Mouse (Mus musculus): ENCODE results near the gene Ier5l. TPM values are rescaled to one million over a fixed set of nuclear protein-coding genes. Genes with fewer than 3 reads are reported as not detected.
A peak's percentile ranks its signal among the peaks of the same experiment; 100 is the strongest.

The Ier5l gene
- 10 to 100 TPM; 11.6 to 12.5 (median 12.4) TPM for total RNA-seq (2022)

DNA sequence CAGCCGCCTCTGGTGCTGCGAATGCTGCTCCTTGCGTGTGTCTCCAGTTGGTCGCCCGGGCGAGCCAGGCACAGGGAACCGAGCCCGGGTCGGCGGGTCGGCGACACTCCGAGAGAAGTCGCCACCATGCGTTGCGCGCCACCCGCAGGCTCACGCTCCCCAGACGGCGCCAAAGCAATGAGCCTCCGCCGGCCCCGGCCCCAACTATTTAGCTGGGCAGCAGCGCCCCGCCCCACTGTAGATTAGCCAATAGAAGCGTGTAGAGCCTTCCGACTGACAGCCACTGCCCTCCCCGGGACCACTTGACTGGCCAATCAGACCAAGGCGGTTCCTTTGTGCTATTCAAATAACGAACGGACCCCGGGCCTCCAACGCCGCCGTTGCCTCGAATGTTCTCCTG lies at the start of gene Ier5l:
Gene Ier5l (minus strand): TSS at position 181 of the 400 bp plus-strand sequence.
- peak; percentile 90 to 95 for DNase-seq (ENCODE audit: low spot score in 2 of 2)

GRCm38 (mm10) chr2:30523727-30524126 lies 49.7 kb upstream of the Ier5l start:
- DNase-seq (ENCODE audit: low spot score in 2 of 2), result no peak

DNA sequence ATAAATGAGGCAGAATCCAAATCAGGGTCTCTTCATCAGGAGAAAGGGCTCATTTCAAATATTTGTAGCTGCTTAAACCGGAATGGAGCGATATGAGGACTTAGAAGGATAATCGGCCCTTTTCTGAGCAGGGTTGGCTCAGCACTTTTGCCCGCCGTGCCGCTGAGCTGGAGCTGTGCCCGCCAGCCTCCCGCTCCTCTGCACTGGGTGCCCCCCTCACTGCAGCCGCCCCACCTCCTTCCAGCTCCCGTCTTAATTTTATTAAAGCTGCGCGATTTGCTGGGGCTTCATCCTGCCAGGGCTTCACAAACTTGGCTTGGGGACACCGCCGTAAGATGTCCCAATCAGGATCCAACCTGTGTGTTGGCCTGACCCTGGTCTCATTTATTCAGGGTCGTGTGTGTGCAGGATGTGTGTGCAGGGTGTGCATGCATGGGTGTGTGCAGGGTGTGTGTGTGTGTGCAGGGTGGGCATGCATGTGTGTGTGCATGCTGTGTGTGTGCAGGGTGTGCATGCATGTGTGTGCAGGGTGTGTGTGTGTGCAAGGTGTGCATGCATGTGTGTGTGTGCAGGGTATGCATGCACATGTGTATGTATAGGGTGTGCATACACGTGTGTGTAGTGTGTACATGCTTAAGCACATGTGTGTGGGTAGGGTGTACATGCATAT lies 36.8 kb upstream of the Ier5l start:
- no peak for DNase-seq (ENCODE audit: low spot score in 2 of 2)

GRCm38 (mm10) chr2:30507138-30507727 lies 33.2 kb upstream of the Ier5l start:
- no peak for DNase-seq (ENCODE audit: low spot score in 2 of 2)

DNA sequence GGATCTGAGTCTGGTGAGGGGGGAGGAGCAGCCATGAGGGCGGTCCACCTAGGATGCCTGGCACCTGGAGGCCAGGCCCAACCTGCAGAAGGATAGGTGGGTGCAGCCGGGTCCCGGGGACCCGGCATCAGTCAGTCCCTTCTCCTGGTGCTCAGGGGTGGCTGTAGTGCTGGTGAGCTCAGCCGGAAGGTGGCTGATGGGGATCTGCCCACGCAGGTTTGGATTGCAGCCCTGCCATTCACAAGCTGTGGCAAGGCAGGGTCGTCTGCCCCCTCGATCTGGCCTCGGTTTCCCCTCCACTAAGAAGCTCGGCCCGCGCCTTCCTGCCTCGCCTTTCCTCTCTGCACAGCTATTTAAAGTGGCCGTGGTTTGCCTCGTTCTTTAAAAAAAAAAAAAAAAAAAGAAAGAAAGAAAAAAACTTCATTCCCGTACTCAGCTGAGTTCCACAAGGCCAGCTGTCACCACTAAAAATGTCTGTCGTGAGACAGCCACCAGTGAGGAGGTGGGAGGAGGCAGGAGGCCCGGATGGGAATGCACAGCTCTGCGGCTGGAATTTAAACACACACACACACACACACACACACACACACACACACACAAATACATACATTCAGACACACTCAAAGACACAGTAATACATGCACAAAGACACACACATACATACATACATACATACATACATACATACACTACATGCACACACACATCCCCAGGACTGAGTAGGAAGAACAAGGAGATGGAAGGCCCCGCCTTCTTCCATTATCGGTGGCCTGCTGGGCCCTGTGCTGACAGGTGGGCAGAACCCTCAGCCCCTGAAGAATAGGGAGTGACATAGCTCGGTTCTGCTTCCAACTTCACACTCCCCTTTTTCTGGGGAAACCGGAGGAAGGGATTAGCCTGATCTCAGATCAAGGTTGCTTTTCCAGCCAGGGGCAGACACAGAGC lies 29.9 kb upstream of the Ier5l start:
- peak; percentile 66 to 70 for DNase-seq (ENCODE audit: low spot score in 2 of 2)

GRCm38 (mm10) chr2:30501701-30502100 lies 27.7 kb upstream of the Ier5l start:
- no peak for DNase-seq (ENCODE audit: low spot score in 2 of 2)

DNA sequence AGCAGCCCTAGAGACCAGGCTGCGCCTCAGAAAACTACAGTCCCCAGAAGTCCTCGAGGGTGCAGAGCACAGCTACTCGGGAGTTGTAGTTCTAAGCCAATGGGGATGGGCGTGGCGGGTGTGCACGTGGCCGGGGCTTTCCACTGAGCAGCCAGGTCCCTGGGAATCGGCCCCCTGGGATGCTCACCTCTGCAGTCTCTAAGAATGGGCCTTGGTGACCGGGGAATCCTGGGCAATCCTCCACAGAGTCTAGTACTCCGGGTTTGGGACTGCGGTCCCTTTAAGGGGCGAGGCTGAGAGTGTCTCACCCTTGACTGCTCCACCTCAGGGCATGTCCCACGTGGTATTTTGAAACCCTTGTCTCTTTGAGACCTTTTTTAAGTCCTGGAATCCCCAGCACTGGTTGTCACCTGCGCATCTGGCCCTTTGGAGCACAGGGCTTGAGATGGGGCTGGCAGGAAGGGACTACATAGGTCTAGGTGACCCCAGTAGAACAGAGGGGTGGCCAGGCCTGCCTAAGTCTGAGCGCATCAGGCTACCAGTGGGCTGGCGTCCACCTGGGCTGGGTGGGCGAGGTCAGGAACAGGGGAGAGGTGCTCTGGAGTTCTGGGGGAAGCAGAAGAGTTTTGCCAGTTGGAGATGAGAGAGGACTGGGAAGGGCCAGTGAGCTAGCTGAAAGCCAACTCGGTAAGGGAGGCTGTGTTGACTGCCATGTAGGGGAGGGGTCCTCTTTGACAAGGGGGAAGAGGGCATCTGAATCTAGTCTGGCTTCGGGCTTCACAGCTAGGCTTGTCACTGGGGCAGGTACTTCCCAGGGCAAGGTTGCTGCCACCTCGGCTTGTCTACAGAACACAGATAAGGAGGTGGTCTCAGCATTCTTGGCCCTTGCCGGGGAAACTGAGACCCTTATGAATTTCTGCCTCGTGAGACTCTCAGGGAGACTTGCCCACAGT lies 22.2 kb upstream of the Ier5l start:
- DNase-seq (ENCODE audit: low spot score in 2 of 2), result peak; percentile 56 to 62

GRCm38 (mm10) chr2:30495000-30495908 lies 21.2 kb upstream of the Ier5l start:
- DNase-seq (ENCODE audit: low spot score in 2 of 2), result no peak

DNA sequence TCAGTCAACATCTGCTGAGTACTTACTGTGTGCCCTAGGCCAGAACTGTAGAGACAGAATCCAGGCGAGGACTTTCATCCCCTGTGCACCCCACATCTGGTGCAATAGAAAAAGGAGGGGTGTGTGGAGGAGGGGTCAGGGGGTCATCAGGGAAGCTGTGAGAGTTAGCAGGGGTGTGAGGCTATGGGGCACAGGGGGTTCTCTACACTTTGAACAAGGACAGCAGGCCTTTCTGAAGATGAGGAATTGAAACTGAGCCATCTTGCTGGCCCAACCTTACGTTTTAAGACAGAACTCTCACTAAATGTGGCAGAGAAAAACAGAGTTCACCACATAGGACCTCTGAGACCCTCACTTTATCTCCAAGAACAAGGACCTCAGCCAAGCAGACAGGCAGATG lies 16.4 kb upstream of the Ier5l start:
- no peak for DNase-seq (ENCODE audit: low spot score in 2 of 2)

- no peak for DNase-seq (ENCODE audit: low spot score in 2 of 2)
Observed at GRCm38 (mm10) chr2:30487597-30487996, 13.6 kb upstream of the Ier5l start.

DNA sequence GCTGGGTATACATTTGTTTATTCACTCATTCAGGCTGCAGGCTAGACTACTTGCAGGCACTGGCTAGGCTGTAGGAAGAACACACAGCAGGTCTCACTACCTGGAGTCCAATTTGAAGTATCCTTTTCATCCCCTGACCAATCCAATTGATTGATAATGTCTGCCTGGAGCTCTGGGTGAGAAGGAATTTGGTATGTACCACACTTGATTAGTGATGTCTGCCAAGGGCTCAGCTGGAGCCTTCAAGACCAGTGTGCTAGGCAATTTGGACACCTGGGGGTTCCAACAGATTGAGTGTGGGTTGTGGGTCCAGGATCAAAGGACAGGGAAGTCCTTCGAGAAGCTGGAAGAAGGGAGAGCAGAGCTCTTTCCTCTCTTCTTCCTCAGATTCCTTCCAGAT lies 4.5 kb upstream of the Ier5l start:
- no peak for DNase-seq (ENCODE audit: low spot score in 2 of 2)

DNA sequence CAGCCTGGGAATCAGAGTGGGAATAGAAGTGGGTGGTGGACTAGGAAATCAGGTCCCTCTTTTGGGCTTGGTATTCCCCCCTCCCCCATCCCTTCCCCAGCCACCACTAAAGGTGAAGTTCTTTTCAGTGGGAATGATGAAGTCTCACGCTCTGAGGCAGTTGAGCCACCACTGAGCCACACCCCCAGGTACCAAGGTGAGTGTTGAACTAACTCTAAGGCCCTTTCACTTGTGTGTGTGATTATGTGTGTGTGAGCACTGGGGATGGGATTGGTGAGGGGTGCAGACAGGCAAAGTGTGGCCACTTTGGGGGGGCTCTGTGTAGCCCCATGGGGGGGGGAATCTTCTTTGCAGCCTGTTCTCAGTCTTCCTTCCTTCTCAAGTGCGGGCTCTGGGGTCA lies 2.2 kb upstream of the Ier5l start:
- DNase-seq (ENCODE audit: low spot score in 2 of 2), result no peak

DNA sequence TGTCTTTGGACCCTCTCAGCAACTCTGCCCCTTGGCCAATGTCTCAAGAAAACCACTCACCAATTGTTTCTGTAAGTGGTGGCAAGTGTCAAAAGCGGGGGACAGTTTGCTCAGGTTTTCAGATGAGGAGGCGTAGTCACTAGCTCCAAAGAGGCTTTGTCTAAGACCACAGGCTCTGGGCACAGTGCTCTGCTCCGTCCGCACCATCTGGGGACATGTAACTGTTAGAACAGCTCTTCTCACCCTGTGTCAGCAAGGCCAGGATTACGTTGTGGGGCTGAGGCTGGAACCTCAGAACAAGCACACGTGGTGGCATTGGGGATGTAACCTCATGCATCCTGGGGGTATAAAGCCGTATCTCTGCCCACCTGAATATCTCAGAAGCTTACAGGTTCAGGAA lies 1.4 kb upstream of the Ier5l start:
- DNase-seq (ENCODE audit: low spot score in 2 of 2), result no peak

DNA sequence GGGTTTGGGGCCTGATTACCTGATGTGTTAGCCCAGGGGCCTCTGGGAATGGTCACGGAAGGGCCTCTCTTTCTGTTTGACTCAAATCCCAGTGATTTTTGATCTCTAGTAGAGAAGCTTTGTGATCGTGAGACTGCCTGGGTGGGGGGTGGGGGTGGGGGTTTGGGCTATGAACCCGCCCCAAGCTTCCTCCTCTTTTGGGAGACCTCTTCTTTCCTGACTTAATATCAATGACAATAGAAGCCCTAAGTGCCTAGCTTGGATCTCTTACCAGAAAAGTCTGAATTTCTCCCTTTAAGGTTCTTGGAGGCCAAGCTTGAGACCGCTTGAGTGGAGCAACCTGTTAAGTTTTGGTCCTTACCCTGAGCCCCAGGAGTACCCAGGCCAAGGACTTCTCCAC lies 757 bp upstream of the Ier5l start:
- no peak for DNase-seq (ENCODE audit: low spot score in 2 of 2)

GRCm38 (mm10) chr2:30473431-30474031 lies 488 bp downstream of the Ier5l start:
- DNase-seq (ENCODE audit: low spot score in 2 of 2), result peak in 1 of 2 experiments; percentile 44

GRCm38 (mm10) chr2:30472731-30473351 lies 1.2 kb downstream of the Ier5l start:
- no peak for DNase-seq (ENCODE audit: low spot score in 2 of 2)

DNA sequence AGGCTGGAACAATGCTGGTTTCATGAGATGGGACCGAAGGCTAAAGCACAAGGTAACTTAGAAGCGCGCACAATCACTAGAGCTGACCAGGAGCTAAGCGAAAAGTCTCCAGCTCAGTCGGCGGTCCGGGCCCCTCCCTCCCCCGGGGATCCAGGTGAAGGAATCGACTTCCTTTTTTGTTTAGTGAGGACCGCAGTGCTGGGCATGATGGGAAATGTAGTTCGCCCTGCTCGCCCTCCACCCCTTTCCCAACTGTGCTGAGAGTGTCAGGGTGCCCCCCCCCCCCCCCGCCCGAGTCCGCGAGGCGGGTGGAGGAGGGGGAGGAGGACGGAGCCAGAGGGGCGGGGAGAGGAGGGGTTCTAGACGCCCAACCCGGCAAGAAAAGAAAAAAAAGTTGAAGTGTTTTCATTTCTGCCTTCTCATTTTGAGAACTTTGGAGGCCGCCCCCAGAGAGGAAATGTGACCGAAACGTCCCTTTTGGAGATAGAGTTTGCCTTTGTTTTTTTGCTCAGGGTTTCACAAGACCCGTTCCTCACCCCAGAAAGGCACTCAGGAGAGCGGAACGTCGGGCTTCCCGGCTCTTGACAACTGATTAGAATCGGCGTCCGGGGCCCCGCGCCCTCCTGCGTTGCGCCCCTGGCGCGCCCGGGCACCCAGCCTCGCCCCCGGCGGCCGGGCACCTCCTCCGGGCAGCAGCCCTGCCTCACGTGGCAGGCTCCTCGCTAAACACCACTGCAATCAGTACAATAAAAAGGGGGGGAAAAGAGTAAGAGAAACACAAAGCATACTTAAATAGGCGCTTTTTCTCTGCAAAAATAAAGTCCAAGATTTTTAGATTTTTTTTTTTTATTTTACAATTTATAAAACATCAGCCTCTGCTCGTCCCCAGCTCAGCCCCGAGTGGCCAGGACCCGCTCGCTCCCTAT lies 2.0 kb downstream of the Ier5l start:
- DNase-seq (ENCODE audit: low spot score in 2 of 2), result peak; percentile 71

DNA sequence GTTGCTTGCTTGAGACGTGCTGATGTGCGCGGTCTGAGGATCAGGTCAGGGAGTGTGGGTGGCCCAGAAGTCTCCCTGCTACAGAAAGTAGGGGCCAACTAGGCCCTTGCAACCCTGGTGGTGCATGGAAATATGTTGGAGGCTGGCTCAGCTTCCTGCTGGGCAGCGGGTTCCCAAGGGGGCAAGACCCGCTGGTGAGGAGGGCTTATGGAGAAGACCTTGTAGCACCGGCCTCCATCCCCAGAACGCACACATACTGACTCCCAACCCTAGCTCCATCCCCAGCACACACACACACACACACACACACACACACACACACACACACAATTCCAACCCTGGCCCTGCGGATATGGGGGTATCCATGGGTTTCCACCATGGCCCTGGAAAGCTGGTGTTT lies 3.0 kb downstream of the Ier5l start:
- DNase-seq (ENCODE audit: low spot score in 2 of 2), result no peak

All from layer of hippocampus, adult 8-10 months (tissue).